Mouse (Mus musculus): Measurements from ENCODE around the gene Crybb2. TPM values are rescaled to one million over a fixed set of nuclear protein-coding genes. Genes with fewer than 3 reads are reported as not detected.

Gene Crybb2
- polyA plus RNA-seq, 1 experiment from 2014 or later = not detected

DNA sequence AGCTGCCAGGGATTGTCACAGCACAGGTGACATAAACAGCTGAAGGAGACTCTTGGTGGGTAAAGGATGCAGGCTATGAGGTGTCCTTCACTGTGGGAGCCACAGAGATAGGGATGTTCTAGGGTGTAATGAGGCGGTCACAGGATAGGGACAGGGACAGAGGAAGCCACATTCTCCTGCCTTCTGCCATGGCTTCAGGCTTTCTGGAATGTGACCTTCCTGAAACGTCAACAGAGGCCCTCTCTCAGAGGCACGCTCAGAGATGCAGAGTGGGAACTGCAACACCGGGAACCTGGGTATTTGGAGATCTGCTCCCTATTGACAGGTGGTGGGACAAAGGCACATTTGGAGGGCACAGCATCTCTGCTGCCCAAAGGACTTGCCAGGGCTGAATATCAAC, 17.1 kb upstream of the Crybb2 start:
- H3K4me3 ChIP-seq (ENCODE audit: low read depth, low read length) = no peak overlapping the region
- H3K27ac ChIP-seq (ENCODE audit: low read depth, low read length) = no peak overlapping the region
- 69% methylated on average over 4 of the region's 4 CpGs for WGBS
- H3K36me3 ChIP-seq (ENCODE audit: control insufficient read depth, insufficient read depth, low read length) = no peaks in the 10 kb centered on the region
- ATAC-seq (replicated peaks; ENCODE audit: low FRiP score) (no peak), DNase-seq (ENCODE audit: low spot score) (no peak)
- no peak overlapping the region for H3K4me2 ChIP-seq (ENCODE audit: low read depth, low read length, severe bottlenecking)
- H3K27me3 ChIP-seq (ENCODE audit: control insufficient read depth, insufficient read depth, low read length) = no peaks in the 10 kb centered on the region
- no peaks in the 10 kb centered on the region for H3K9me3 ChIP-seq (ENCODE audit: control insufficient read depth, low read length)
- H3K4me1 ChIP-seq (replicated peaks; ENCODE audit: control insufficient read depth, insufficient read depth, low read length) = no peaks in the 10 kb centered on the region
- no peak overlapping the region for H3K9ac ChIP-seq (ENCODE audit: low read length)

DNA sequence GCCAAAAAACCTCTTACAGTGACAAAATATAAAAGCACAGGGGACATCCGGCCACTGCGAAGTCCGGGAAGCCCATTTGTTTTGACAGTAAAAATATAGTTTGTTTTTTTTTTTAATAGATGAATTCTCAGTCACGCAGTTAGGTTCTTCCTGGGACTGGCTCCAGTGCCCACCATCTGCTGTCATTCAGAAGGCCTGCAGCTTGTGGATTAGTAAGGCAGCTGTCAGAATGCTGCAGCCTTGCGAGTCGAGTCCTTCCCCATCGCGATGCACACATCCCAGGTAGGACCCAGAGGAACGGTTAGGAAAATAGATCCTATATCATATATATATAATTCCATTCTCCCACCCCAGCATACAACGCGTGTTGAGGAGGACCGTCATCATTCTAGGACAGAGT, 16.5 kb upstream of the Crybb2 start:
- Histone ChIP-seq H3K36me3 (ENCODE audit: control insufficient read depth, insufficient read depth, low read length) (no peaks in the 10 kb centered on the region), H3K4me2 (ENCODE audit: low read depth, low read length, severe bottlenecking) (no peak overlapping the region), H3K9ac (ENCODE audit: low read length) (no peak overlapping the region), H3K27me3 (ENCODE audit: control insufficient read depth, insufficient read depth, low read length) (no peaks in the 10 kb centered on the region), H3K4me1 (replicated peaks; ENCODE audit: control insufficient read depth, insufficient read depth, low read length) (no peaks in the 10 kb centered on the region), H3K9me3 (ENCODE audit: control insufficient read depth, low read length) (no peaks in the 10 kb centered on the region), H3K27ac (ENCODE audit: low read depth, low read length) (no peak overlapping the region), H3K4me3 (ENCODE audit: low read depth, low read length) (no peak overlapping the region)
- 86% methylated on average over 12 of the region's 12 CpGs for WGBS
- no peak for DNase-seq (ENCODE audit: low spot score)
- no peak for ATAC-seq (replicated peaks; ENCODE audit: low FRiP score)

DNA sequence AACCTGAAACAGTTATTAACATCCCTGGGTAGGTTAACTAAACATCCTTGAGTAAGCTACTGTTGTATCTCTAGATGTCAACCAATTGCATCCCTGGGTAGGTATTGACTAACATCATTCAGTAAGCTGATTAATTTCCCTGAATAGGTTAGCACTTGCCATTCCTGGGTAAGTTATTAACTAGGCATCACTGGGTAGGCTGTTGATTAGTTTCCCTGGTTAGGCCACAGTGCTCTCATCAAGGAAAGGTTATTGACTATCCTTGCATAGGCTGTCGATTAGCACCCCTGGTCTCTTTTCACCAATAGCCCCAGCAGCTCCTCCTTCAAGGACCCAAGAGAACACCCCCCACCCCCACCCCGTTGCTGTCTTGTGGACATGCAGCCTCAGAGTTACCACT, 16.0 kb upstream of the Crybb2 start:
- Histone ChIP-seq H3K27me3 (ENCODE audit: control insufficient read depth, insufficient read depth, low read length) (no peaks in the 10 kb centered on the region), H3K9ac (ENCODE audit: low read length) (no peak overlapping the region), H3K9me3 (ENCODE audit: control insufficient read depth, low read length) (no peaks in the 10 kb centered on the region), H3K36me3 (ENCODE audit: control insufficient read depth, insufficient read depth, low read length) (no peaks in the 10 kb centered on the region), H3K4me1 (replicated peaks; ENCODE audit: control insufficient read depth, insufficient read depth, low read length) (no peaks in the 10 kb centered on the region), H3K4me2 (ENCODE audit: low read depth, low read length, severe bottlenecking) (no peak overlapping the region), H3K4me3 (ENCODE audit: low read depth, low read length) (no peak overlapping the region), H3K27ac (ENCODE audit: low read depth, low read length) (no peak overlapping the region)
- whole genome bisulfite sequencing = 86% methylated on average over 2 of the region's 2 CpGs
- ATAC-seq (replicated peaks; ENCODE audit: low FRiP score) (no peak), DNase-seq (ENCODE audit: low spot score) (no peak)

DNA sequence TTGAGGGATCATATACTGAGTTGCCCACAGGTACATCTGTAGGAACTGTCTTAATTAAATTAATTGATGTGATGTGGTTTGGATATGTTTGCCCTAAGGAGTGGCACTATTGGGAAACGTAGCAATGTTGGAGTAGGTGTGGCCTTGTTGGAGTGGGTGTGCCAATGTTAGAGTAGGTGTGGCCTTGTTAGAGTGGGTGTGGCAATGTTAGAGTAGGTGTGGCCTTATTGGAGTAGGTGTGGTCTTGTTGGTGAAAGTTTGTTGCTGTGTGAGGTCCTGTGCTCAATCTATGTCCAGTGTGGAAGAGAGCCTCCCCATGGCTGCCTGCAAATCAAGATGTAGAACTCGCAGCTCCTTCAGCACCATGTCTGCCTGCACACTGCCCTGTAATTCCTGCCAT, 14.4 kb upstream of the Crybb2 start:
- H3K27ac ChIP-seq (ENCODE audit: low read depth, low read length) = no peak overlapping the region
- no peak for ATAC-seq (replicated peaks; ENCODE audit: low FRiP score)
- DNase-seq (ENCODE audit: low spot score) = no peak
- H3K9me3 ChIP-seq (ENCODE audit: control insufficient read depth, low read length) = no peaks in the 10 kb centered on the region
- H3K4me2 ChIP-seq (ENCODE audit: low read depth, low read length, severe bottlenecking) = no peak overlapping the region
- H3K36me3 ChIP-seq (ENCODE audit: control insufficient read depth, insufficient read depth, low read length) = no peaks in the 10 kb centered on the region
- H3K4me3 ChIP-seq (ENCODE audit: low read depth, low read length) = no peak overlapping the region
- no peaks in the 10 kb centered on the region for H3K27me3 ChIP-seq (ENCODE audit: control insufficient read depth, insufficient read depth, low read length)
- 93% methylated on average over 2 of the region's 2 CpGs for WGBS
- no peak overlapping the region for H3K9ac ChIP-seq (ENCODE audit: low read length)
- 0 out of 2 replicates have a peak, but pooled peaks cover 2% of the 10 kb centered on the region for H3K4me1 ChIP-seq (replicated peaks; ENCODE audit: control insufficient read depth, insufficient read depth, low read length)

DNA sequence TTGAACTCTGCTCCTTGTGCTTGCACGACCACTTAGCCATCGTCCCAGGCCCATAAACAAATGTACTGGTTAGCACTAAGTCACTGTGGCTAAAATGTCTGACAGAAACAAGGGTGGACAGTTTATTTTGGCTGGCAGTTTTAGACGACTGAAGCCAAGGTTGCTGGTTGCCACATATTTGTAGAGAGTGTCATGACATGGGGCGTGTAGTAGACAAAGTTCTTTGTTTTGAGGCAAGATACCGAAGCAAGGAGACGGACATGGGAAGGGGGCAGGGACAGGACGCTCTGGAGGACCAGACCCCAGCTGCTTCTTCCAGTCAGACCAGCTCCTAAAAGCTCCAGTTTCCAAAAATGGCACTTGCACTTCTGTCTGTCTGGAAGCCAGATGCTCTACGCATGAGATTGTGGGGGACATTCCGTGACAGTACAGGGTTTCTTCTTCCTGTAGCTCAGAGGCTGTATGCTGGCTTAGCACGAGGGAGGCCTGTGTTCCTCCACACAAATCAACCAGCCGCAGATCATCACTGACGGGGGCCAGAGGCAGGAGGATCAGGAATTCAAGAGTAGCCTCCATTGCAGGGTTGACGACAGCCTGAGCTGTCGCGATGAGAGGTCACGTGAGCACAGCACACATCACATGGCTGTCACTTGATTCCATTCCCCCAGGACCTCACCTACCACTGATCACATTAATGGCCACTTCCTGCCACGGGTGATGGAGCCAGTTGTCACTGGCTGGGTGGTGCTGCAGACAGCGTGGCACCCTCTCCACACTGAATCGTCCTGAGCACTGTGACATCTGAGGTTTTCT, 12.6 kb upstream of the Crybb2 start:
- Histone ChIP-seq H3K27ac (ENCODE audit: low read depth, low read length) (no peak overlapping the region), H3K9ac (ENCODE audit: low read length) (no peak overlapping the region), H3K4me3 (ENCODE audit: low read depth, low read length) (no peak overlapping the region), H3K9me3 (ENCODE audit: control insufficient read depth, low read length) (no peaks in the 10 kb centered on the region), H3K4me1 (replicated peaks; ENCODE audit: control insufficient read depth, insufficient read depth, low read length) (0 out of 2 replicates have a peak, but pooled peaks cover 2% of the 10 kb centered on the region), H3K4me2 (ENCODE audit: low read depth, low read length, severe bottlenecking) (no peak overlapping the region), H3K27me3 (ENCODE audit: control insufficient read depth, insufficient read depth, low read length) (no peaks in the 10 kb centered on the region), H3K36me3 (ENCODE audit: control insufficient read depth, insufficient read depth, low read length) (no peaks in the 10 kb centered on the region)
- WGBS = 78% methylated on average over 19 of the region's 19 CpGs
- no peak for DNase-seq (ENCODE audit: low spot score)
- ATAC-seq (replicated peaks; ENCODE audit: low FRiP score) = no peak

DNA sequence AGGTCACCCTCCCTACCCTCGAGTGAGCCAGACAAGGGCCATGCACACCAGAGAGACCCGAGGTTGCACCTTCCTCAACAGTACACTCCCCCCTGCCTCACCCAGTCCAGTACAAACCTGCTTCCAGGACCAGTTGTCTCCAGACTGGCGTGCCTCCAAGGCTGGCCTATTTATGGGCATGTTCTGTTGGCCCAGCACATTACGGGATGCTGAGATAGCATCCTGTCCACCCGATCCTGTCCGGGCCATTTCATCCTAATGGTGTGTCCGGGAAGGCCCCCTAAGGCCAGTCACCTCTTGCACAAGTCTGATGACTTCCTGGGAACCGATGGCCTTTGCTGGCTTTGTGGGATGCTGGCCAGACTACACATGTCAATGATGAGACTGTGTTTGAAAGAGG, 11.5 kb upstream of the Crybb2 start, which contains the start of gene Crybb3:
Gene Crybb3 (minus strand): TSS at position 146 of the 400 bp plus-strand sequence.
- Histone ChIP-seq H3K36me3 (ENCODE audit: control insufficient read depth, insufficient read depth, low read length) (no peaks in the 10 kb centered on the region), H3K27me3 (ENCODE audit: control insufficient read depth, insufficient read depth, low read length) (no peaks in the 10 kb centered on the region), H3K9me3 (ENCODE audit: control insufficient read depth, low read length) (no peaks in the 10 kb centered on the region), H3K4me1 (replicated peaks; ENCODE audit: control insufficient read depth, insufficient read depth, low read length) (0 out of 2 replicates have a peak, but pooled peaks cover 2% of the 10 kb centered on the region), H3K4me2 (ENCODE audit: low read depth, low read length, severe bottlenecking) (no peak within 1 kb of the TSS), H3K4me3 (ENCODE audit: low read depth, low read length) (no peak within 1 kb of the TSS), H3K9ac (ENCODE audit: low read length) (no peak within 1 kb of the TSS), H3K27ac (ENCODE audit: low read depth, low read length) (no peak within 1 kb of the TSS)
- no peak for DNase-seq (ENCODE audit: low spot score)
- ATAC-seq (replicated peaks; ENCODE audit: low FRiP score) = no peak
- WGBS = 88% methylated on average over 8 of the region's 8 CpGs

DNA sequence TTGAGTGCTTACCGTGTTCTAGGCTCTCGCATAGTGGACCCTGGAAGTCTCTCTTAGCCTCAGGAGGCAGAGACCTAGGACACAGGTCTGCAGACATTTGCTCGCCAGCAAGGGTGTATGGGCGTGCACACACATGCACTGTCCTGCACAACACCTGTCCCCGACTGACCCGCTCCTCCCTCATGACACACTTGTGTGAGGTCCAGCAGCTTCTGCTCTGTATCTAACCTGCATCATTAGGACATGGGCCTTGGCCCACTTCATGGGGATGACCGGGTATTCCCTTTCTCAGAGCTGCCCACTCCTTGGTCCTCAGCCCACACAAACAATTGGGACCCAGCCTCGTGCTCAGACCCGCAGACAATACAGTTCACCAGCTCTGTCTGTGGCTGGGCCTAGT, 11.1 kb upstream of the Crybb2 start:
- Histone ChIP-seq H3K4me2 (ENCODE audit: low read depth, low read length, severe bottlenecking) (no peak overlapping the region), H3K4me1 (replicated peaks; ENCODE audit: control insufficient read depth, insufficient read depth, low read length) (0 out of 2 replicates have a peak, but pooled peaks cover 2% of the 10 kb centered on the region), H3K9me3 (ENCODE audit: control insufficient read depth, low read length) (no peaks in the 10 kb centered on the region), H3K27ac (ENCODE audit: low read depth, low read length) (no peak overlapping the region), H3K9ac (ENCODE audit: low read length) (no peak overlapping the region), H3K36me3 (ENCODE audit: control insufficient read depth, insufficient read depth, low read length) (no peaks in the 10 kb centered on the region), H3K4me3 (ENCODE audit: low read depth, low read length) (no peak overlapping the region), H3K27me3 (ENCODE audit: control insufficient read depth, insufficient read depth, low read length) (no peaks in the 10 kb centered on the region)
- ATAC-seq (replicated peaks; ENCODE audit: low FRiP score) = no peak
- DNase-seq (ENCODE audit: low spot score) = no peak
- 92% methylated on average over 9 of the region's 9 CpGs for WGBS

DNA sequence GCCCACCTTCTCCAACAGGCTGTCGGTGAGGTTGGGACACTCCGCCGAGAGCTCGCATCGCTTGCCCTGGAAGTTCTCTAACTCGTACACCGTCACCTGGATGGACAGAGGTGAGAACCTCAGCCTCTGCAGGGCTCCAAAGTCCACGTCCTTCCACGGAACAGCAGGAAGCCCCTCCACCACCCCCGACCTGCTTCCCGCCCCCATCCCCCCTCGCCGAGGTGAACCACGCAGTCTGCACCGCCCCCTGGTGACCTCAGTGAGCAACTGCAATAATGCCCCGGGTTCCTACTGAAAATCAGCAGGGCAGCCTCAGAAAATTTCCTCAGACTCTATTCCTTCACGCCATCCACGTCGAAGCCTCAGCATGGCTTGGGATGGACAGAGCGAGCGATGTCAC, 9.9 kb upstream of the Crybb2 start:
- ATAC-seq (replicated peaks; ENCODE audit: low FRiP score) = no peak
- no peak overlapping the region for H3K27ac ChIP-seq (ENCODE audit: low read depth, low read length)

DNA sequence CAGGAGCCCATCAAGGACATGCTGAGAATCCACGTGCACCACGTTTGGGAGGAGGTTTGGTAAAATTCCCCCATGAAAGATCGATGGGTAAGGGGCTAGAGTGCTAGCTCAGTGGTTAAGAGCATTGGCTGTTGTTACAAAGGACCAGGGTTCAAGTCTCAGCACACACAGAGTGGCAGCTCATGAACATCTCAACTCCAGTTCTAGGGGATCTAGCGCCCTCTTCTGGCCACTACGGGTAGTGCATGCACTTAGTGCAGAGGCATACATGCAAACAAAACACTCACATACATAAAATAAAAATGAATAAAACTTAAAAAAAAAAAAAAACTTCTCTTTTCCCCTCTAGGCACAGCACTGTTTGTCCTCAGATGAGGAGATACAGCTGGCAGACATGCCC, 8.8 kb upstream of the Crybb2 start:
- Histone ChIP-seq H3K27ac (ENCODE audit: low read depth, low read length) (no peak overlapping the region), H3K9me3 (ENCODE audit: control insufficient read depth, low read length) (no peaks in the 10 kb centered on the region), H3K36me3 (ENCODE audit: control insufficient read depth, insufficient read depth, low read length) (no peaks in the 10 kb centered on the region), H3K4me1 (replicated peaks; ENCODE audit: control insufficient read depth, insufficient read depth, low read length) (0 out of 2 replicates have a peak, but pooled peaks cover 2% of the 10 kb centered on the region), H3K9ac (ENCODE audit: low read length) (no peak overlapping the region), H3K27me3 (ENCODE audit: control insufficient read depth, insufficient read depth, low read length) (no peaks in the 10 kb centered on the region), H3K4me2 (ENCODE audit: low read depth, low read length, severe bottlenecking) (no peak overlapping the region), H3K4me3 (ENCODE audit: low read depth, low read length) (no peak overlapping the region)
- WGBS = 67% methylated on average over 5 of the region's 5 CpGs
- ATAC-seq (replicated peaks; ENCODE audit: low FRiP score) (no peak), DNase-seq (ENCODE audit: low spot score) (no peak)

More for the DNA sequence above, 9.9 kb upstream of the Crybb2 start:
- Histone ChIP-seq H3K4me3 (ENCODE audit: low read depth, low read length) (0 out of 2 replicates have a peak overlapping the region, but pooled peaks have one; percentile 1), H3K9ac (ENCODE audit: low read length) (no peak overlapping the region), H3K9me3 (ENCODE audit: control insufficient read depth, low read length) (no peaks in the 10 kb centered on the region), H3K27me3 (ENCODE audit: control insufficient read depth, insufficient read depth, low read length) (no peaks in the 10 kb centered on the region), H3K36me3 (ENCODE audit: control insufficient read depth, insufficient read depth, low read length) (no peaks in the 10 kb centered on the region), H3K4me1 (replicated peaks; ENCODE audit: control insufficient read depth, insufficient read depth, low read length) (0 out of 2 replicates have a peak, but pooled peaks cover 2% of the 10 kb centered on the region), H3K4me2 (ENCODE audit: low read depth, low read length, severe bottlenecking) (no peak overlapping the region; the same call in 1 of the 2 replicates)
- DNase-seq (ENCODE audit: low spot score) = peak; percentile 79
- WGBS = 17% methylated on average over 21 of the region's 21 CpGs

All from forebrain, embryonic 11.5 days (tissue).